Mouse (Mus musculus): ENCODE measurements around the gene Slc7a10. TPM values are rescaled to one million over a fixed set of nuclear protein-coding genes. Genes with fewer than 3 reads are reported as not detected.

Slc7a10 gene
- 1 to 10 TPM in 1 of 2 experiments, under 1 TPM in 1; 0.88 to 1.6 TPM for total RNA-seq (2021)
- long read RNA-seq, experiment 1, partial matches to known transcripts: 0 of 2 reads
- long read RNA-seq, experiment 1, other reads (novel, unspliced or antisense): 0 of 2 reads
- long read RNA-seq, experiment 2, partial matches to known transcripts: 0 of 2 reads
- long read RNA-seq, experiment 2, other reads (novel, unspliced or antisense): 1 of 2 reads

DNA sequence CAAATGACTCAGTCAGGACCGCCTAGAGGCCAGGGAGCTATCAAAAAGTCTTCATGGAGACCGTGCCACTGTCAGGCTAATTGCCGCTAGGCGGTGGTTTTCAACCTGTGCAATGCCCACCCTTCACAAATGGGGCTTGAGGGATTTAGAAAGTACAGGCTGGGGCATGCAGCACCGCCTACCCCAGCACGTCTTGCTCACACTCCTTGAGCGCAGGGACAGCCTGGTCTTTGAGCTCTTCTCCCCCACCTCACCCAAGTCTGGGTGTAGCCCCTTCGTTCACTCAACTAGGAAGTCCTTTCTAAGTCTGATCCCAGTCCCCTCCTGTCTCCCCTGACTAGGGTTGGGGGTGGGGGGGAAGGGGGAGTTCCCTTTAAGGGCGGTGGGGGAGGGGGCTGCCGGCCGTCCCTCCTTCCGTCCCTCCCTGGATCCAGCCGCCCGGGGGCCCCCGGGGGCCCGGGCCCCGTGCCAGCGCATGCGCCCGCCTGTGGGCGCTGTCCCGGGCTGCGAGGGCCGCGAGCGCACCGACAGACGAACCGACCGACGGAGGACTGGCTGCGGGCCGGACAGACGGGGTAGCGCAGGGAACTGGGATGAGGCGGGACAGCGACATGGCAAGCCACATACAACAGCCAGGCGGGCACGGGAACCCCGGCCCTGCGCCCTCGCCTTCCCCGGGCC is at the start of gene Slc7a10:
Slc7a10 (plus strand) TSS at position 497 of the 681 bp plus-strand sequence.
- intact Hi-C loops (cut with DNase I): no loop called here
- DNase-seq: no peak

DNA sequence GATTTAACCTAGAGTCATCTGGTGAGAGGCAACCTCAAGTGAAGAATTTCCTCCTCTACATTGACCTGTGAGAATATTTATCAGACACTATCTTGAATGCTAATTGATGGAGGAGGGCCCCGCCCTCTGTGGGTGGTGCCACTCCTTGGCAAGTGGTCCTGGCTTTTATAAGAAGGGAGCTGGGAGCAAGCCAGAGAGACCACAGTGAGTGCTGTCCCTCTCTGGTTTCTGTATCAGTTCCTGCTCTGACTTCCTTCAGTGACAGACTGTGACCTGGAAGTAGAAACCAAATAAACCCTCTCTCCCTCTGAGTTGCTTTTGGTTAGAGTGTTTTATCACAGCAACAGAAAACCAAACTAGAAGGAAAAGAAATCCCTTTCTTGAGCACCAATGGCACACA is 48.7 kb upstream of the Slc7a10 start:
- DNase-seq: no peak
- intact Hi-C loops (cut with DNase I): no loop called here

DNA sequence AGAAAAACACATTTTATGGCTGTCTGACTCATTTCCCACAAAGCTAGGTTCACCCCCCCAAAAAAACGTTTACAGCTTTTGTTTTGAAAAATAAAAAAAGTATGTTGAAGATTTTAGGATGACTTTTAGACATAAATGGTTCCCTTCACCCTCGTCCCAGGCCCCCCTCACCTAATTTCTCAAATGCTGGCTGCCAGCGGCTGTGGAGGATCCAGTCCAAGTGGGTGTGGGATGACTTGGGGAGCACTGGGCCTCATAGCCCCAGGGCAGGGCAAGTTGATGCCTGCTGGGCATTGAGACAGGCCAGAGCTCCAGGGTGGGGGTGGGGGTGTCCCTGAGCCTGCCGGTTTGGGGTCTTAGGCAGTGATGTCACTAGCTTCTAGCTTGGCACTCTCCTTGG is 47.7 kb upstream of the Slc7a10 start:
- no peak for DNase-seq
- intact Hi-C loops (cut with DNase I): no loop called here

DNA sequence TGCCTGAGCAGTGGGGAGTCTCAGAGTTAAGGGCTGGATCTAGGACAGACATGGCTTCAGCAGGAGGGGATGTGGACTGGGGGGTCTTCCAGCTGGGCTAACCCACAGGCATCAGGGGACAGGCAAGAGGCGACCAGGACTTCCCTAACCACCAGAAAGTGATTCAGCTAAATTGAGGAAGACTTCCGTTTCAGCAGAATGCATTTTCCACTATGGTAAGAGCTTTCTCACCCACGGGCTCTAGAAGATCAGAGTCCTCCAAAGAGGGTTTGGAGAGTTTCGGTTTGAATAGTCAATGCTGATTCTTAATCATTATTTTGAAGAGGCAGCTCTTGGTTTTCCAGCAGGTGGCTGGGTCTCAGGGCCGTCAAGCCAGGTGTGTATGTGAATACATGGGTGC is 46.3 kb upstream of the Slc7a10 start:
- DNase-seq: no peak
- intact Hi-C loops (cut with DNase I): no loop called here

DNA sequence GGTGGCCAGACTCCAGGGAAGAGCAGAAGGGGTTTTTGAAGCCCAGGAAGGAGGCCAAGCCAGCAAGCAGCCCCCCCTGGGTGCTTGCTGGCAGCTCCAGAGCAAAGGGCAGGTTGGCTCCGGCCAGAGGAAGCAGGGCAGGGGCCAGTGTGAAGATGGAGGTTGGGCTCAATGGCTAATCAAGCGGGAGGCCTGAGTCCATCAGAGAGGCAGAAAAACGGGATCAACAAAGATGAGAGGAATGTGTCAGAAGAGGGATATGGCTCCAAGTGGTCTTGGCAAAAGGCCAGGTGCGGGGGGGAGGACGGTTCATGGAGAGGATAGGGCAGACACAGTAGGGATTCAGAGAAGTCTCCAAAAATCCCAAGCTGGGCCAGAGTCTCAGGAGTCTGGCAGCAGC is 44.7 kb upstream of the Slc7a10 start:
- intact Hi-C loops (cut with DNase I): no loop called here
- DNase-seq: no peak

DNA sequence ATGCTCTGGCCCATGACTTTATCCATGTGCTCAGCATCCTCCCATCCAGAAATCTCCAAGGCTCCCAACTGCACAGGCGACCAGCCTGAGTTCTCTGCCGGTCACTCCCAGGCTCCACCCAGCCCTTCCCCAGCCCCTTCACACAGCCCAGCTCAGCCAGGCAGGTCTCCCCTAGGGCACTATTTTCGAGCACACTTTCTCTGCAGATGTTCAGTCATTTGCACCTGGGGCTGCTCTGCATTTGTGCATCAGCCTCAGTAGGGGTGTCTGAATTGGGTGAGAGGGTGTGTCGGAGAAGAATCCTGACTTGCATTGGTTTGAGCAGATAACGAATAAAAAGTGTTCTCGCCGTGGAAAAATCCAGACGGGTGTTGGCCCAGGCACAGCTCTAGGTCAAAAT is 43.7 kb upstream of the Slc7a10 start:
- DNase-seq: no peak
- intact Hi-C loops (cut with DNase I): no loop called here

DNA sequence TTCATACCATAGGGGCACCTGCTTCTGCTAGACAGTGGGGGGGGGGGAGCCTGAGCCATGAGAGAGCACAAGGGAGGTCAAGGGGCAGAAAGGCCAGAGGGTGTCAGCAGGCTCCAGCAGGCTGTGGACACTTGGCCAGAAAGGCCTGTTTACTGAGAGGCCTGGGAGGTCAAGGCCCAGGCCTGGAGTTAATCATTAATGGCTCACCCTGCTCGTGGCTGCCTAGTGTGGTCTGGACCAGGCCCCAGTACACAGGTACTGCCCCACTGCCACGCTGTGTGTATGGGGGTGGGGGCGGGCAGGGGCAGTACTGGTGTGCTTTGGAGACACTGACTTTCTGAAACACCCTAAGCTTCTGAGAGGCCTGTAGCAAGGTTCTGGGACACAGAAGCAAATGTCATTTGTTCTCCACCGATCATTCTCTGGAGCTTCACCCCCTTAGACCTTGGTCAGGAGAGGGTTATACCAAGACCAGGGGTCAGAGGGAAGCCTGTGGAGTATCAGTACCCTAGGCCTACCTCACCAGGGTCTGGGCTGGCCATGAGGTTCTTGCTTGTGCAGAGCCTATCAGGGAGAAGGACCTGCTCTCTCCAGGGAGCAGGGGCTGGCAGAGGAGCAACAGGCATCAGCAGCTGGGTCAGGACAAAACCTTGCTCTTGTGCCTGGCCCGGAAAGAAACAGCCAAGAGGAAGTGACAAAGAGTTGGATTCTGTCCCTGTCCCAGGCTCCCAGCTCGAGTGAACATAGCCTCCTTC is 42.1 kb upstream of the Slc7a10 start:
- intact Hi-C loops (cut with DNase I): no loop called here
- DNase-seq: no peak

DNA sequence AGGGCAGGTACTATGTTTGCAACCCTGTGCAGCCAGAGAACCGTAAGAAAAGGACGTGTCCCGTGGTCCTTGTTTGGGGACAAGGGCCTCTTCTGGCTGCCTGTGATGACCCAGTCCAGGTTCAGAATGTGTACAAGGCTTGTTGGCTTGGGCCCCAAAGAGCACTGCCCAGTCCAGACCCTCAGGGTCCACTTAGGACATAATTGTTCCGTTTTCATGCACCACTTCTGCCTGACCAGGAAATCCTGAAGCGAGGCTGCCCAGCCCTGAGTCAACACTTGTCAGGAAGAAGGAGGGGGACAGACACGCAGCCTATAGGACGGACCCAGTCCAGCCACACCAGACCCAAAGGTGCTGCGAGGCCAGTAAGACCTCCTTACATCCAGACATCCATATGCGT is 41.1 kb upstream of the Slc7a10 start:
- intact Hi-C loops (cut with DNase I): no loop called here
- DNase-seq: no peak

DNA sequence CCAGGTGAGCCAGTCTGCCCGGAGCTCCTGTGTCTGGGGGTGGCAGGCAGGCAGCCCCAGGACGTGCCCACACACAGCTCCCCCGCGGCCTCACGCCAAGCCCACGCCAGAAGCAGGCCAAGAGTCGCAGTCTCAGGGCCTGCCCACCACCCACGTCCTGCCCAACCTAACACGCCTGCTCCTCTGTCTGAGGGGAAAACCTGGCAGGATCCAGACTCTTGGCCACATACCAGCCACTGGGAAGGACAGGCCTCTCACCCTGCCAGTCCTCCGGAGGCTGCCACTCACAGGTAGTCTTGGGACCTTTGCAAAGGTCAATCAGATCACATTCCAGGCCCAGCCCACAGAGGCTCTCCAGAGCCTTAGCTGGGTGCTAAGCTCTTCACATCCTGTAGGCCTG is 39.9 kb upstream of the Slc7a10 start:
- DNase-seq: no peak

DNA sequence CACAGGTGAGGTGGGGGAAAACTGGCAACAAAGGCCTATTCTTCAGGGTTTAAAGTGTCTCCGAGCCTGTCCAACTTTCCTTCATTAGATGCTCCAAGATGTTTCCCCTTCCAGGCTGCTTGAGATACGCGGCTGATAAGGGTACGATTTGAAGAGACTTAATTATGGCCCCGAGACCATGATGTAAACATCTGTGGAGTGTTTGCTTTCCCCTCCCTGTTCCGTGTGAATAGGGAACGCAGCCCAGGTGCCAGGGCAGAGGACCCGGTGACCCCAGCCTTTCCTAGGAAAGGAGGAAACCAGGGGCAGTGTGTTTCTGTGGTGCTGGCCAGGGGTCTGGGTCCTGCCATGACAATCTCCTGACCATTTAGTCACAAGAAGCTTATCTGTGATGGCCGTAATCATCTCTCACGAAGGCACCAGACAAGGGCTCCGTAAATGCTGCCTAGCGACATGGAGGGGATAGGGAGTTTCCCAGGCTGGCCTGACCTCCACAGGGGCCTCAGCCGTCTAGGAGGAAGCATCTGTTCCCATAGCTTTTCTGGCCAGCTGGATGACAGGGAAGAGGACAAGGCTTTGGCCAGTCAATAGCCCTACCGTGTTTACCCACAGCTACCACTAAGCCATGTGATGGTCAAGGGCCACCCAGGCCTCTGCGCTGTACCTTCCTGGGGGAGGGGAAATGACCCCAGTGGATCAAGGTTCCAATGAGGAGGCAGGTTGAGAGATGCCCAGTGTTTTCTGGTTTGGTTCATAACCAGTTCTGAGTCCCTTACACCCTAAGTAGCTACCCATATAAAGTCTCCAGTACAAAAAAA is 36.4 kb upstream of the Slc7a10 start:
- intact Hi-C loops (cut with DNase I): no loop called here
- no peak for DNase-seq

More for the DNA sequence above, 39.9 kb upstream of the Slc7a10 start:
- intact Hi-C loops (cut with DNase I): no loop called here

DNA sequence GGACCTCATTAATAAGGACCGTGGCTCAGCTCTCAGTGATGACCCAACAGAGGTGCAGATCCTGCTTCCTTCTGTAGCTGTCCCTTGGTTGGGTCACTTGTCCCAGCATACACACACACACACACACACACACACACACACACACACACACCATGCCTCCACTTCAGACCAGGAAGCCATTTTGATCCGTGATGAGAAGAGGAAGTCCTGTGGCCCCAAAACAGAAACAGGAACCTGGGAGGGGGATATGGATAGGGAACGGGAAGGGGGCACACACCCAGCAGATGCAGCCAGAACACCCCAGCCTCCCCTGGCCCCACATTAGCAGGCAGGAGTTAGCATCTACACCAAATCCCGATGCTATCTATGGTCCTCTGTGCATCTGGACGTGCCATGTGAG is 35.3 kb upstream of the Slc7a10 start:
- intact Hi-C loops (cut with DNase I): no loop called here
- no peak for DNase-seq

DNA sequence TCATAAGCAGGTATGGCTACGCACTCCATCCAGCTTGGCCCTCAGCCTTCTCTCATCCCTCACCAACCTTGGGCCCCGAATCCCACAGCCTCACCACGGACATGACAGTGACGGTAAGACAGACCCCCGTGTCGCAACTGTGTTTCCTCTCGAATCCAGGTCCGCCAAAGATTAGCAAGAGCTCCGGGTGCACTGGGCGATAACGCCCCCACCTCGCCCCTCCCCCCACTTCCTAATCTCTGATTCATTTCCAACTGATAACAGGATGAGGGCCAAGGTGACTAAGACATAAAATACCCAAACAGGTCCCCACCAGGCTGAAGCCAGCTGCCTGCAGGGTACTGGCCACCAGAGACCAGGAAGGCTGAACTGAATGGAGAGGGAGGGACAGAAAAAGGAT is 31.7 kb upstream of the Slc7a10 start:
- no peak for DNase-seq
- intact Hi-C loops (cut with DNase I): no loop called here

DNA sequence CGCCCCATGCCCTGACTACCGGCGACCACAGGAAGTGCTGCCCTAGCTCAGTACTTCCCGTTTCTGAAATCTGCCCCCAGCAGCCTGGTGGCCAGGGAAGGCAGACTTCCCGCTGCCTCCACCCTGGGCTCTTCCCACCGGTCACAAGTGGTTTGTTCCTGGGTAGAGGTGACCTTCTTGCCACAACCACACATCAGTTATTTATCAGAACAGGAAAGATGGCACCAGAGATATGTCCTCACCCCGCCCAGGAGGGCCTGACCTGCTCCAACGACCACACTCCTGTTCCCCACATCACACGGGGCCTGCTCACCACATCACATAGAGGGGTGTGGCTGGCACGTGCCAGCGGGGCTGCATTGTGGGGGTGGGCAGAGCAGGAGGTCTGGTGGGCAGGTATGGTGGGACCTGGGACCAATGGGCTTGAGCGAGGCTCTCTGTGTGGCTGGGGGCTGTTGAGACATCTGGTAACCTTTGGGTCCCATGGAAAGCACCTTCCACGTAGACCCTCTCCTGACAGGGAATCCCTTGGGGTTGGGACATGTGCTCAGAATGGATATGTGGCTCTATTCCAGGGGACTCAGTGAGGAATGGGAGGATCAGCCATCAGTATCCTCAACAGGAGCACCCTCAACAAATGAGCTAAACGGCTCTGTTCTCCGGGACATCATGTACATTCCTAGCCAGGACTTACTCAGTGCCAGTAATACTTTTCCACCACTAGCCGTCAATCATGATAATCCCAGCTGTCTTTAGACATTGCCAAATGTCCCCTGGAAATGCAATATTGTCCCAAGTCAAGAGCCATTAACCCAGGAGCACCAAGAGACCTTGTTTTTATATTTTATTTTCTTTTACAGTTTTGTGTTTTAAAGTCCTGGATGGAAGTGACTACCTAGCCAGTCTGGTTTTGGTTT is 29.4 kb upstream of the Slc7a10 start:
- no peak for DNase-seq
- intact Hi-C loops (cut with DNase I): no loop called here

DNA sequence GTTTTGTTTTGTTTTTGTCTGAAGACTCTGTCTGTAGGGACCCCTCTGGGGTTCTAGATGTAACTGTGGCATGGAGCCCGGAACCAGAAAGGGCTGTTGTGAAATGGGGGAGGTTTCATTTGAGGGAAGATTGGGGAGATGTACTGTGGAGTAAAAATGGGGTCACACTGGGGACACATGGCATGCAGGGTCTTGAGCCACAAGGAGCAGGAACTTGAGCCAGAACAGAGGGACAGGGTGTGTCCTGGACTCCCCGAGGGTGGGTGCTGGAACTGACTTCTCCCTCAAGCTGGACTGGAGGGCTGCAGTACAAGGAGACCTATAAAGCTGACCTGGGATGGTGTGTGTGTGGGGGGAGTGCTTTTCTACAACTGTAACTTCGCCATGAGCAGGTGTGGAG is 28.7 kb upstream of the Slc7a10 start:
- DNase-seq: no peak
- intact Hi-C loops (cut with DNase I): no loop called here

DNA sequence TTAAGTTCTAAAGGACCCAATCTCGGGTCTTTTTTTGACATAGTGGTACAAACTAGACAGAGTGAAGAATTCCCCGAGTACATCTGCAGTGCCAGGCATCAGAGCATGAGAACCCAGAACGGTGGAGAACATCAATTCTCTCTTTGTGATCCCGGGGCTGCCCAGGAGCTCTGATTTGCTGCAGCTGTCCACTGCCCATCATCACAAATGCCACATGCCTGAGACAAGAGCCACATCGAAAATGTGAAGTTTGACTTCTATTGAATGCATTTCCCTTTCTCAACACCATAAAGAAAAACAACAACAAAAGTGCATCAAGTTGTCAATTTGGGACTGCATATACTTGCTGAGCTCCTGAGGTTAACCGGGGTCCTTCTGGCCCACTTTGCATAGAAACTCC is 23.7 kb upstream of the Slc7a10 start:
- DNase-seq: no peak
- intact Hi-C loops (cut with DNase I): no loop called here

DNA sequence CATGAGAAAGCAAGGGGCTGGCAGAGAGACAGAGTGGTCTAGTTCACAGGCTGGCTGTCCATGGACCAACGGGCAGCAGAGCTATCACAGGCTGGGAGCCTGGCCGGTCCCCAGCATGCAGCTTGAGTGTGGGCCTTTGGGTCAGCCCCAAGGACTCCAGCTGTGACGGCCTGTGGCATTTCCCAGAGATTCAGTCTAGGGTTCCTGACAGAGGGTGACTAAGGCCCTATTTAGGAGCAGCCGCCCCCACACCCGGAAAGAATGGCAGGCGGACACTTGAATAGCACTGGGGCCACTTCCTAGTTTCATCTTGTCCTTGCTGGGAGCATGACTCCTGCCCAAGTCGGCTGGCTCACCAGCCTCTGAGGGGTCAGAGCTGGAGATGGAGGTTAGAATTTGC is 22.6 kb upstream of the Slc7a10 start:
- intact Hi-C loops (cut with DNase I): no loop called here
- peak in 1 of 2 experiments; percentile 53 for DNase-seq

DNA sequence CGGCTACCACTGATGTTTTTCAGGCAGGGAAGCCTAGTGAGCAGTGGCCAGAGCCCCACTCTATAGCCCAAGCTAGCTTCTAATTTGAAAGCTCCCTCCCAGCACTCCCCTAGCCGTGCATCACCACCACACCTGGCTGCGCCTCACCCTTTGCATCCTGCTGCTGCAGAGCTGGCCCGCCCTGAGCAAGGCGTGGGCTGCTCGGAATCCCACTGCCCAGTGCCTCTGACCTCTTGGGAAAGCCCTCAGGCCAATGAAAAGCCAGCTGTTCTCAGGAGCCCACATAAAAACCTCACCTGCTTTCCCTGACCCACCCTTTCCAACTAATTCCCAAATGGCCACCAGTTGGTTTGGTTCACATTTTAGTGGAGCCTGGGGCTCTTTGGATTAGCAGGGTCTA is 22.1 kb upstream of the Slc7a10 start:
- no peak for DNase-seq
- intact Hi-C loops (cut with DNase I): no loop called here

DNA sequence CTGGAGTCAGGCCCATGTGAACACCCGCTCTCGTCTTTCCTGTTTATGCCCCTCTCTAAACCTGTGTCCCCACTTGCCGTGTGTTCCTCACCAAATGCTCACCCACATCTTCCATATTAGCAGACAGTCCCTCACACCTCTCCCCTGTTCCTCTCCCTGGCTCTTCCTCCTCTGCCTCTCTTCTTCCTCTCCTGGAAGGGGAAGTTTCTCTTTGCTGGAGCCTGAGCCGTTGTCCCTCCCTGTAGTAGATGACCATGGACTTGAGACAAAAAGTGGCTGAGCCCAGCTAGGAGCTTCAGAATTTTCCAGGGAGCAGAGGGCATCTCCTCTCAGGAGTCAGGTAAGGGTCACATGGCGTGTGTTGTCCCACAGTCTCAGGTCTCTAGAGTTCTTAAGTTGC is 19.2 kb upstream of the Slc7a10 start:
- intact Hi-C loops (cut with DNase I): no loop called here

DNA sequence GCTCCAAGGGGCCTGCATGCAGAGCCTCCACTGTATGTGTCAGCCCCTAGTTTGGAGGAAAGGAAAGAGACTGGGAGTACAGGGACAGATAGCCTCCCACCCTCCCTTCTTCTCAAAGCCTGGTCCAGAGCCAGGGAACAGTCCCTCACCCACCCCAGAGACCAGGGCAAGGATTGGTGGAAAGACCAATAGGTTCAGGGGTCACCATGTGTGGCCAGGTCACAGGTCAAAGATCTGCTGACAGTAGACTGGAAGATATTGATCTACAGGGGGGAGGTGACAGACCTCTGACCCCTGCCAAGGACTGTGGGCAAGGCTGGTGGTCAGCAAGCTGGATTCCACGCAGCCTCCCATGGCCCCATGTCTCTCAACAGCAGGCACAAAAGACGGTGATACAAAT is 18.3 kb upstream of the Slc7a10 start:
- intact Hi-C loops (cut with DNase I): loop anchor here (2.0 kb wide), 1 partner anchor 49 kb away; the partner anchor contains the start of gene Cebpa
- no peak for DNase-seq

More for the DNA sequence above, 19.2 kb upstream of the Slc7a10 start:
- no peak for DNase-seq

DNA sequence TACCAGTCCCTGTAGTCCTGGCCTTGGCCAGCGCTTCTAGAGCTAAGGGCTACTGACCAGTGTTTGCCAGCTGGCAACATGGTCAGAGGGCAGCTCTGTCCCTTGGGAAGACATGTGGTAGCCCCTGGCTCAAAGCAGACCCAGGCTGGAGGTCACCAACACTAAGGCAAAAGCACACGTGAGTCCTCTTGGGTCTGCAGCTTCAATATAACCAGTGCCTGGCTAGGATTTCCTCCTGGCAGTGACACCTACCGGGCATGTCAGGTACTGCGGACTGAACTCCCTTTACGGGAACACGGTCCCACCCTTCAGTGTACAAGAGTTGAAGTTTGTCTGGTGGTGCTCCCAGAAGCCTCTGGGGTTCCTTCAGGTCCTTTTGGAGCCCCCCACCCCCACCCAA is 16.8 kb upstream of the Slc7a10 start:
- intact Hi-C loops (cut with DNase I): loop anchor here (1.0 to 2.0 kb wide), 2 partner anchors 51 to 143 kb away; partner anchors contain the start of gene Cebpa

More for the DNA sequence above, 16.8 kb upstream of the Slc7a10 start:
- DNase-seq: peak; percentile 87 to 95

Data from heart, postnatal 14 days (tissue).